Mouse (Mus musculus): ENCODE measurements at regions not wholly inside any gene's neighbourhood (a gene's known extent, or its start where the extent isn't known, plus 50 kb on each side); places are given as distances from the start of the nearest gene placed in this dataset.
A peak's percentile ranks its signal among the peaks of the same experiment; 100 is the strongest.
"Not testable (repeated sequence)": the region's sequence is repeated elsewhere in the genome, so short reads cannot be mapped to it uniquely, and the experiment has no call there.

GRCm38 (mm10) chr6:95058017-95058416 is 59.0 kb upstream of the Kbtbd8 start:
- peak; percentile 11 for DNase-seq (ENCODE audit: low read depth)

DNA sequence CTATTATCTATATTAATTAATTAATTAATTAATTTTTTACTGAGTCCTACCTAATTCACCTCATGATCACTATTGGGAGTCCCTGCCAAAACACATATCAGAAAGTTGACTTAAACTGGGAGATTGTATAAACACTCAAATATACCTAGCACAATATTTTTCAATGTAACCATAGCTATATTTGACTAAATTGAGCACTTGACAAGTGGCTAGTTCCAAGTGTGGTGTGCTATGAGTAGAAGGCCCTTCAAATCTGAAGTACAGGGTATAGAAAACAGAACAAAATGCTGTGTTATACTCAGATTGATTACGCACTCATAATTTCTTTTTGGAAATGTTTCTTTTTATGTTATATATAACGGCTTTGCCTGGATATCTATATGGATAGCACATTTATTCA is 60.8 kb upstream of the Kbtbd8 start:
- no peak for DNase-seq (ENCODE audit: low read depth)

DNA sequence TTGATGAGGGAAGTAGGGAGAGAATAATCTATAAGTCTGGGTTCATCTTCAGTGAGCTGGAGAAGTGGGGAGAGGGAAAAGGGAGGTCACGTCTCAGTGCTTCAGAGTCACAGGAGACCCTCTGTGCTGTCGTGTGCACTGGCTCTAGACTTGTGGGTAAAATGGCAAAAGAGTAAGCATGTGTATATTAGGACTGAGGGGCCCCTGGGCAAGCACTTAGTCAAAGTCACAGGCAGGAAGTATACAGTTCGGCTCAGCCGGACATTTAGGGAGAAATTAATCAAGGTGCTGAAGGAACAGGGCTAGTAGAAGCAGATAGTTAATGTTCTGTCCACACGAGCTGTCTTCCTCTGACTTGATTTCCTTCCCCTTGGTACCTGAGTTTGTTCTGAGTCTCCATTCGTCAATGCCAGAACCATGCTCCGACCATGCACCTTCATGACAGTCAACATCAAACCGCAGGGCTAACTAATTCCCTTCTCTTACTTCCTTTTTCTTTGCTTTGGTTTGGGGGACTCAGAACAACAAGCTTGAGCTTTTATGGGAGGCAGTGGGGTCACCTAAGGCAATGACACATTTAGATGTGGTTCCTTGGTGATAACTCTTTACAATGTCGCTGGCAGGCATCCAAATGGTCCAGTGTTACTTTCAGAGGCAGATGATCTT is 63.2 kb upstream of the Kbtbd8 start:
- DNase-seq (ENCODE audit: low read depth) = no peak

DNA sequence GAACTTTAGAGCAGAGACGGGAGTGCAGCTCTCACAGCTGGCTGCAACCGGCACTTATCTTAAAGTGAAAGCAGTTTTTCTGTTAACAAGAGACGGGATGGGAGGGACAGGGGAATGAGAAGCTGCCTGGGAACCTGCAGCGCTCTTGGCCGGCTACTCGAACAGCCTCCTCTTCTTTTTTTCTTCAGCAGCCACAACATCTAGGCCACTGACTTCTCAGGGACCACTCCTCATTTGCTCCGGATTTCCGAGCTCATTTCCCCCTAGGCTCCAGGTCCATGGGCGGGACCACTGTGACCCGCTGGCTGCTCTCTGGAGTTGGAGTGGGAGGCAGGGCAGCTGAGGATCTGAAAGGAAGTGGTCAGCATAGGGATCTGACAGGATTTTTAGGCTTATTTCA is 75.7 kb upstream of the Kbtbd8 start:
- not testable (repeated sequence) for DNase-seq (ENCODE audit: low read depth)

DNA sequence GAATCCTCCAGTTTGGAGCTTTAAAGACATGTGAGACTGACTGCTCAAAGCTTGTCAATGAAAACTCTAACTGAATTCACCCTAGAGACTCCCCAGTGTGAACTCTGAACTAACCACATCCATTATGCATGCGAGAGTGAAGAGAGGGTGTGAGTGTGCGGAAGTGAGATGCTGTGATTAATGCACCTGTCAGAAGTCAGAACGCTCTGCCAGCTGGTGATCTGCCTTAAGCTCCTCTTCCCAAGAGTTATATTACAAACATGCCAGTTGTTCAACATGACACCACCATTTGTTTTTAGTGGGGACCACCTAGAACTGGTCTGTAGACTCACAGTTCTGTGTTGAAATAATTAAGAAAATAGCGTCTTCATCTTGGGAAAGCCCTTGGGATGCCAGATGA is 92.8 kb upstream of the Kbtbd8 start:
- no peak for DNase-seq (ENCODE audit: low read depth)

- DNase-seq (ENCODE audit: low read depth) = no peak
These were observed 95.3 kb upstream of the Kbtbd8 start for GRCm38 (mm10) chr6:95021724-95022123.

DNA sequence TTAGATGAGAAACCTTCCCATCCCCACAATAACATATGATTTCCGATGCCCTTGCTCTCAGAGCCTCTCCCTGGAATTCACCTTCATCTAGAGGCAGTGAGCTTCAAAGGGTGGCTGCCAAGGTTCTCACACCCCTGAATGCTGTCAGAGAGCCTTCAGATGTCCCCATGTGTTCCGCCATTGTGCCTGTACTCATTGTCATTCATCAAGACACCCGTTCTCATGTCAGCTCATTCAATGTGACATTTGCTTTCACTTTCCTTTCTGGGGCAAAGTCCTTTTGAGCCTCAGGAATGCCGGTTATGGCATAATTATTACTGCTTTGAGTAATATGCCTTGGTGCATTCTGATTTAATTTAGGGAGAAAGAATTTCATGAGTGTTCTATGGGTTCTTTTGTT is 99.1 kb upstream of the Kbtbd8 start:
- DNase-seq (ENCODE audit: low read depth) = no peak

DNA sequence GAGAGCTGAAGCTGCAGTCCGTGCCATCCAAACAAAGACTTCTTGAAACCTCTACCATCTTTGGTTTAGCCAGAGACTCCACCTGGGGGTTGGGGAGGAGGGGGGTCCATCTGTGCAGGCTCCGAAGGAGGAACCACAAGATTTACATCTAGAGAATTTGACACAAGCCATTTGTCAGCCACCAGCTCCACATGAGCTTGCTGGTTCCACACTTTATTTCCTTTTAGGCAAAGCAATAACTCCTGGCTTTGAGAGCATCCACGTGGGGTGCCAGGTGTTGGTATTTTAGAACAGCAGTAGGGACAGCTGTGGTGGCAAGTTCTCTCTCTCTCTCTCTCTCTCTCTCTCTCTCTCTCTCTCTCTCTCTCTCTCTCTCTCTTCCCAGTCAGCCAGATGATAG is 99.6 kb upstream of the Kbtbd8 start:
- DNase-seq (ENCODE audit: low read depth) = no peak

GRCm38 (mm10) chr6:95013096-95013495 is 103.9 kb upstream of the Kbtbd8 start:
- no peak for DNase-seq (ENCODE audit: low read depth)

DNA sequence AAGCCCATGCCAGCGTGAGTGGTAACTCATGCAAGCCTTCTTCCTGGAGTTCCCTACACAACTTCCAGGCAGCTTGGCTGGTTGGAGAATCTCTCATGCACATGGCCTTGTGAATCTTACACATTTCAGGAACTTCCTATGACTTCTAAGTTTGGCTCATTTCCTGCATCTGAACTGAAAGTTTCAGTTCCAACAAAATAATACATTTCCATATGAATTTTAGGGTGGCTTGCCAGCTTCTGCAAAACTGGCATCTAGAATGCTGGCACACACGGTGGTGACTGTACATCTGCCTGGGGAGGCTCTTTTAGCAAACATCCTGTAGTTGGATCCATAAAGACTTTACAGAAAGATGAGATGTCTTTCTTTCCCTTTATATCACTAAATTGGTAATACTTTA is 110.6 kb upstream of the Kbtbd8 start:
- no peak for DNase-seq (ENCODE audit: low read depth)

- DNase-seq (ENCODE audit: low read depth) = no peak
These were observed 113.3 kb upstream of the Kbtbd8 start for GRCm38 (mm10) chr6:95003716-95004115.

DNA sequence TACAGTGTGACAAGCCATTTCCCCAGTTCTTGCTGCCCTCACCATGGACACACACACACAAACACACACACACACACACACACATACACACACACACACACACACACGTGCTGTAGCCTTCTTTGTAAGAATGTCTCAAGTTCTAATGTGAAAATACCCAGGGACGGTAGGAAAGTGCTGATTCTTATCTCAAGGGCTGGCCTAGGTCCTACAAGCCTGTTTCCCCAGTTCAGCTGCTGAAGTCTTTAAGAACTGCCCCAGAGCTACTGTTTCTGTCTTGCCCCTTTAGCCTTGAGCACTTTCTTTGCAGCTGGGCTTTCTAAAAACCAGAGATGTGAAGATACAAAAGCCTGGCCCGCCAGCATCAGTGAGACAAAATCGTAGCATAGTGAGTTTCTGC is 117.5 kb upstream of the Kbtbd8 start:
- DNase-seq (ENCODE audit: low read depth) = no peak

GRCm38 (mm10) chr6:94999002-94999401 is 118.0 kb upstream of the Kbtbd8 start:
- no peak for DNase-seq (ENCODE audit: low read depth)

GRCm38 (mm10) chr6:94998371-94998770 is 118.7 kb upstream of the Kbtbd8 start:
- no peak for DNase-seq (ENCODE audit: low read depth)

- DNase-seq (ENCODE audit: low read depth) = no peak
These were observed 122.7 kb upstream of the Kbtbd8 start for GRCm38 (mm10) chr6:94994376-94994775.

GRCm38 (mm10) chr6:94987427-94987826 is 129.6 kb upstream of the Kbtbd8 start:
- DNase-seq (ENCODE audit: low read depth) = no peak

DNA sequence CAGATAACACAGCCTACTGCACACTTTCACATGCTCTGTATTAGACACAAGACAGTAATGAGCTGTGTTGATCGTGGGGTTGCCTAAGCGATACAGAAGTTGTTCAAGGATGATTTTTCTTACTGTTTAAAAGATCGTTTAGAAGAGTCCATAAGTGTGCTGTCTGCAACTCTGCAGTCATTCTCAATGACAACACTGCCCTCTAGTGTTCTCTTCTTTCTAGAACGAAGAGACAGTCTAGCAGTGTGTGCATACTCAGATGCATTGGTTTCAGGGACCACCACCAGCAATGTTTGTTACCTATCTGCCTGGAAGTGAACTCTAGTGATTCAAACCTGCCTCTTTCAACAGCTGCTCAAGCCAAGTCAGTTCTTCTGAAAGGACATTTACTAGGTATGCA is 130.7 kb upstream of the Kbtbd8 start:
- DNase-seq (ENCODE audit: low read depth) = peak; percentile 33

DNA sequence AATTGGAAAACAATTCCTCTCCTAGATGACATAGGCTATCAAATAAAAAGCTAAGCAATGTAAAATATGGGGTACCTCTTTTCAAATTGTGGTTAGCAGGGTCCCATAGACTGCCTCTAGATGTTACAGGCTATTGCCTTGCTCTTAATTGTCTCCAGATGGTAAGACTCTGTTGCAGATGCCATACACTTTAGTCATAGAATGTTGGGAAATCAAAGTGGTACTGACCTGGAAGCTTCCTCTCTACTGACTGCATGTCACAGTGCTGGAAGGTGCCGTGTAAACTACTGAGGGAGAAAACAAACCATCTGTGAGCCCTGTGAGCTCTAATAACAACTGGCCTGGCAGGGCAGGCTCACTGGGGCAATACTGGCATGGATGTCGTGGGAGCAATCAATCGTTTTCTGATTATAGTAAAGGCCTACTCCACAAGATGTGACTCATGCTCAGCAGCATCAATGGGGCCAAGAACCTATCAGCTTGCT is 132.6 kb upstream of the Kbtbd8 start:
- peak; percentile 52 for DNase-seq (ENCODE audit: low read depth)

- DNase-seq (ENCODE audit: low read depth) = no peak
These were observed 148.4 kb upstream of the Kbtbd8 start for GRCm38 (mm10) chr6:94968683-94969082.

GRCm38 (mm10) chr6:94966962-94967361 is 150.1 kb upstream of the Kbtbd8 start:
- peak; percentile 59 for DNase-seq (ENCODE audit: low read depth)

DNA sequence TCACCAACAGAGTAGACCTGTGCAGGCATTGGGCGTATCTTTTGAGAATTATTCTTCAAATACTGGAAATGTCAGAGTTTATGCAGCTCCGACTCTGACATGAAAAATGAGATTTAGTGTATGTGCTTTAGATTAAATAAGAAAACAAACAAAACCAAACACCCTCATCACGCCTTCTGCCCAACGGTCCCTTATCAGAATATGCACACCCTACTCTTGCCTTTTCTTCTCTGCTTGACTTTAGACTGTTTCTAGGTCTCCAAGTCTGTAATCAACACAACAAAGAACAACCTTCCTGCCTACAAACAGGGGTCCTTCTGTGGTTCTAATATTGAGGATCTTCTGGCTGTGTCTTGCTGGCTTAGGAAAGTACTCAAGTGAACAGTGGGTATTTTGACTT is 153.8 kb upstream of the Kbtbd8 start:
- no peak for DNase-seq (ENCODE audit: low read depth)

- DNase-seq (ENCODE audit: low read depth) = no peak
These were observed 154.5 kb upstream of the Kbtbd8 start for GRCm38 (mm10) chr6:94962411-94963087.

GRCm38 (mm10) chr6:94961821-94962220 is 155.2 kb upstream of the Kbtbd8 start:
- no peak for DNase-seq (ENCODE audit: low read depth)

- no peak for DNase-seq (ENCODE audit: low read depth)
These were observed 159.1 kb upstream of the Kbtbd8 start for GRCm38 (mm10) chr6:94957990-94958389.

Measured in fibroblast of lung, adult 2 months (primary cell).